Mouse (Mus musculus) brain, embryonic 14.5 days (tissue): ENCODE measurements around the gene Igf1r.

Experiments
- CTCF ChIP-seq: fragments of 200-500 bp; IDR thresholded peaks from 2 replicates; pipeline ENCODE4 v1.5.1; 2012; ENCODE audit warnings: inconsistent platforms, mild to moderate bottlenecking, moderate library complexity, borderline replicate concordance; ENCODE audit not compliant: insufficient read depth, insufficient read length; ENCODE audit errors: extremely low read depth
- POLR2A ChIP-seq: fragments of 200-500 bp; IDR thresholded peaks from 2 replicates; pipeline ENCODE4 v1.6.1; 2012; ENCODE audit warnings: mild to moderate bottlenecking, inconsistent platforms, borderline replicate concordance; ENCODE audit not compliant: poor library complexity, insufficient read depth, insufficient read length, severe bottlenecking; ENCODE audit errors: extremely low read depth

- TF ChIP-seq CTCF: no peak
- no peak for TF ChIP-seq POLR2A
Observed at GRCm38 (mm10) chr7:68130950-68131580, 178.4 kb downstream of the Igf1r start.
